Mouse (Mus musculus) neural tube, embryonic 15.5 days (tissue): ENCODE measurements around the gene Ctla4. TPM values are rescaled to one million over a fixed set of nuclear protein-coding genes. Genes with fewer than 3 reads are reported as not detected.
A peak's percentile ranks its signal among the peaks of the same experiment; 100 is the strongest.

ENCODE experiments used
- ATAC-seq: fragments of 200-750 bp; cut with Nextera tagmentation; 2 replicates; pipeline ENCODE4 v1.8.0; 2017; ENCODE audit warnings: mild to moderate bottlenecking, moderate TSS enrichment, moderate library complexity; ENCODE audit not compliant: low FRiP score
- H3K27ac ChIP-seq: fragments of 300-500 bp; sonication (generic); replicated peaks from 2 replicates; pipeline ENCODE4 v1.5.1; 2015; ENCODE audit warnings: mild to moderate bottlenecking, inconsistent platforms
- H3K27me3 ChIP-seq: fragments of 300-500 bp; sonication (generic); replicated peaks from 2 replicates; pipeline ENCODE4 v1.6.1; 2015; ENCODE audit warnings: inconsistent platforms
- H3K36me3 ChIP-seq: fragments of 300-500 bp; sonication (generic); 2 replicates; pipeline ENCODE4 v1.6.1; 2015; ENCODE audit warnings: inconsistent platforms
- H3K4me1 ChIP-seq: fragments of 300-500 bp; sonication (generic); 2 replicates; pipeline ENCODE4 v1.6.1; 2015; ENCODE audit warnings: inconsistent platforms
- H3K4me2 ChIP-seq: fragments of 300-500 bp; sonication (generic); 2 replicates; pipeline ENCODE4 v1.6.1; 2015; ENCODE audit warnings: inconsistent platforms, mild to moderate bottlenecking, moderate library complexity
- H3K4me3 ChIP-seq: fragments of 300-500 bp; sonication (generic); replicated peaks from 2 replicates; pipeline ENCODE4 v1.5.1; 2015; ENCODE audit warnings: mild to moderate bottlenecking, inconsistent platforms
- H3K9ac ChIP-seq: fragments of 300-500 bp; sonication (generic); replicated peaks from 2 replicates; pipeline ENCODE4 v1.6.1; 2015; ENCODE audit warnings: mild to moderate bottlenecking, inconsistent platforms
- H3K9me3 ChIP-seq: fragments of 300-500 bp; sonication (generic); replicated peaks from 2 replicates; pipeline ENCODE4 v1.6.1; 2016; ENCODE audit warnings: inconsistent platforms
- WGBS: fragments of 180-500 bp; shearing (Covaris S2); methylation state at CpG from one replicate; pipeline ENCODE4 v1.1.7; 2015; ENCODE audit warnings: mixed read lengths; 5-methylcytosine and 5-hydroxymethylcytosine counted together
- polyA plus RNA-seq: library from polyadenylated mRNA; unstranded; fragments of >200 nt; fragmentation: Nextera tagmentation; extraction: Ambion mirVana; gene quantifications from 2 replicates; pipeline ENCODE4 v1.2.1, GENCODE M21; 2015

Gene Ctla4
- polyA plus RNA-seq, 1 experiment from 2014 or later = not detected

DNA sequence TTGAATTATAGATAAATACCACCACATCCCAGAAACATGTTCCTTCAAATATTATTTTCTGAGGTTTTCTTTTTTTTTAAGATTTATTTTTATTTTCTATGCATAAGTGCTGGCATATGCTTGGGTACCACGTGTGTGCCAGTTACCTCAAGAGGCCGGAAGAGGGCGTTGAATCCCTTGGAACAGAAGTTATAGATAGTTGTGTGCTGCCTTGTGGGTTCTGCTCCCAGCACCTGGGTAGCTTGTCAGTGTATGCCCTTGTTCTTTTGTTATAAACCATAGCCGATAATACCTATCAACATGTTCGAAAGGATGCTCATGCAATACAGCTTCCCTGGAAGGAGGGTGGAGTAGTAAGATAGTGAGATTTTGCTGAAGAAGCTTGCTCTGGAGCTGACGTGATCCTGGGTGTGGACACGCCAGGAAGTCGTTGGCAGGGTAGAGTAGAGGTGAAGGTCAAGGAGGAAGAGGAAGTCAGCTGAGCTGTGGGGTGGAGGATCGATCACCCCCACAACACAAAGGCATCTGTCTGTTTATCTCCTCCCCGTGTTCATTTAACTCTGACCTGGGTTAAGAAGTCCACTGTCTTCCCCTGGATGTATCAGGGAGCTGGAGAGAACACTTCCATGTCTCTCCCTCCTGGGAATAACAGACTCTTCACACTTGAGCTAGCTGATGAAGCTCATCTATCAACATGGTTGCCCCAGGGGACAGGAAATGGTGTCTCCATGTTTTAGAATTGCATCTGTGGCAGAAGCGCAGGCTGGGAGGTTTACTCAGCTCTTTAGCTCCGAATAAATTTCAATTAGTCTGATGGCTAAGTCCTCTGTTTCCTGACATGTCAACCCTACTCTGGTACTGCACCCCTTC lies 29.2 kb upstream of the Ctla4 start:
- Histone ChIP-seq H3K36me3 (no peaks in the 10 kb centered on the region), H3K9me3 (no peaks in the 10 kb centered on the region), H3K9ac (no peak overlapping the region), H3K27ac (no peak overlapping the region), H3K4me3 (no peak overlapping the region), H3K4me2 (no peak overlapping the region), H3K4me1 (peaks cover 20% of the 10 kb centered on the region), H3K27me3 (no peaks in the 10 kb centered on the region)
- ATAC-seq = no peak
- 75% methylated on average over 12 of the region's 12 CpGs for WGBS

- WGBS = 77% methylated on average over 3 of the region's 3 CpGs
Observed at GRCm38 (mm10) chr1:60859159-60859558, 27.6 kb upstream of the Ctla4 start.

GRCm38 (mm10) chr1:60859842-60860241 lies 27.0 kb upstream of the Ctla4 start:
- ATAC-seq = no peak
- Histone ChIP-seq H3K27me3 (no peaks in the 10 kb centered on the region), H3K4me3 (no peak overlapping the region), H3K9ac (no peak overlapping the region), H3K9me3 (no peaks in the 10 kb centered on the region), H3K36me3 (no peaks in the 10 kb centered on the region), H3K4me2 (no peak overlapping the region), H3K4me1 (peaks cover 24% of the 10 kb centered on the region), H3K27ac (no peak overlapping the region)
- WGBS = 86% methylated on average over 3 of the region's 3 CpGs

More at GRCm38 (mm10) chr1:60859159-60859558, 27.6 kb upstream of the Ctla4 start:
- Histone ChIP-seq H3K9ac (no peak overlapping the region), H3K4me2 (no peak overlapping the region), H3K27me3 (no peaks in the 10 kb centered on the region), H3K4me3 (no peak overlapping the region), H3K4me1 (peaks cover 24% of the 10 kb centered on the region), H3K36me3 (no peaks in the 10 kb centered on the region), H3K9me3 (no peaks in the 10 kb centered on the region), H3K27ac (no peak overlapping the region)
- ATAC-seq = no peak

DNA sequence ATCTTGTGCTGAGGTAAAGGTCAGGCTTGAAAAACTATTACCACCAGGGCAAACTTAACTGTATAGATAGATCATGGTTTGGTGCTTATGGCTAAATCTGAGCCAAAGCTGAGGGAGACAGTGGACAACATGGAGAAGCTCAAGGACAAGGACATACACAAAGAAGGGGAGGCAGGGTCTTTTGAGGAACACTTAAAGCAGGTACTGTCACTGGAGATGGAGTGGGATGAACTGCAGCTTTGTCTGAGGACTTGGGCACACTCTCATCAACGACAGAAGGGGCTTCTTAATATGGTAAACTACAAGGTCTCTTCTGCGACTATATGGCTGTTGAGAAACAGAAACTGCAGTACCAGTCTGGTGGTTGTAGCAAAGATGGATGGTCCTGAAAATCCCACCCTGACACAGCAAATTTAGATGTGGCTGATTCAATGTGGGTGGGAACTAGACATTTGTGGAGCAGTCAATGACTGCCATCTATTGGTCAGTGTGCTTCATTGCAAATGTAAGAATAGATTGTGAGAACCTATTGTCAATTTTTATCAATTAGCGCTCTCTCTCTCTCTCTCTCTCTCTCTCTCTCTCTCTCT lies 26.3 kb upstream of the Ctla4 start:
- Histone ChIP-seq H3K4me2 (peak overlapping the region; percentile 58), H3K4me3 (peak overlapping the region; percentile 34), H3K27me3 (no peaks in the 10 kb centered on the region), H3K36me3 (no peaks in the 10 kb centered on the region), H3K4me1 (peaks cover 24% of the 10 kb centered on the region), H3K27ac (peak overlapping the region; percentile 84), H3K9me3 (no peaks in the 10 kb centered on the region), H3K9ac (peak overlapping the region; percentile 60)
- ATAC-seq = peak; percentile 88
- WGBS = 4% methylated on average over 3 of the region's 3 CpGs

- H3K27me3 ChIP-seq = no peaks in the 10 kb centered on the region
- 13% methylated on average over 5 of the region's 5 CpGs for WGBS
- no peaks in the 10 kb centered on the region for H3K36me3 ChIP-seq
- H3K9me3 ChIP-seq = no peaks in the 10 kb centered on the region
- H3K4me2 ChIP-seq = peak overlapping the region; percentile 58
- peak overlapping the region; percentile 60 for H3K9ac ChIP-seq
- peaks cover 24% of the 10 kb centered on the region for H3K4me1 ChIP-seq
- H3K27ac ChIP-seq = peak overlapping the region; percentile 84
- peak overlapping the region; percentile 34 for H3K4me3 ChIP-seq
- ATAC-seq = peak; percentile 76
Observed at GRCm38 (mm10) chr1:60860955-60861354, 25.8 kb upstream of the Ctla4 start.

DNA sequence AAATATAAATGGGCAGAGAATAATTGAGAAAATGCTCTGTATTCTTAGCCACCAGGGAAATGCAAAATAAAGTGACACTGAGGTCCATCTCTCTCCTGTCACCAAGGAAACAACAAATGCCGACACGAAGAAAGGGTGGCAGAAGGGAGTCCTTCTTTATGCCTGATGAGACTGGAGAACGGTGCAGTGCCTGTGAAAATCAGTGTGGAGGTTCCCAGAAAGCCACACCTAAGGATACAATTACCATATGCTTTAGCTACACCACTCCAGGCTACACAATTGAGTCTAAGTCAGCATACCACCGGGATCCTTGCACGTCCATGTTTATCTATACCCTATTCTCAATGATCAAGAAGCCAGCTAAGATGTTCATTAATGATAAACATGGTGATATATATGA lies 25.4 kb upstream of the Ctla4 start:
- Histone ChIP-seq H3K4me2 (peak overlapping the region; percentile 58), H3K36me3 (no peaks in the 10 kb centered on the region), H3K4me1 (peaks cover 24% of the 10 kb centered on the region), H3K27ac (peak overlapping the region; percentile 84), H3K4me3 (peak overlapping the region; percentile 34), H3K27me3 (no peaks in the 10 kb centered on the region), H3K9ac (peak overlapping the region; percentile 60), H3K9me3 (no peaks in the 10 kb centered on the region)
- 29% methylated on average over 5 of the region's 5 CpGs for WGBS
- peak; percentile 69; the same call in 1 of the 2 replicates for ATAC-seq

GRCm38 (mm10) chr1:60862510-60862909 lies 24.3 kb upstream of the Ctla4 start:
- H3K36me3 ChIP-seq = no peaks in the 10 kb centered on the region
- H3K4me3 ChIP-seq = no peak overlapping the region
- no peaks in the 10 kb centered on the region for H3K27me3 ChIP-seq
- H3K27ac ChIP-seq = 0 out of 2 replicates have a peak overlapping the region, but pooled peaks have one; percentile 37
- no peak overlapping the region for H3K4me2 ChIP-seq
- H3K9ac ChIP-seq = no peak overlapping the region
- H3K4me1 ChIP-seq = peaks cover 24% of the 10 kb centered on the region
- no peak for ATAC-seq
- 71% methylated on average over 3 of the region's 3 CpGs for WGBS
- no peaks in the 10 kb centered on the region for H3K9me3 ChIP-seq

DNA sequence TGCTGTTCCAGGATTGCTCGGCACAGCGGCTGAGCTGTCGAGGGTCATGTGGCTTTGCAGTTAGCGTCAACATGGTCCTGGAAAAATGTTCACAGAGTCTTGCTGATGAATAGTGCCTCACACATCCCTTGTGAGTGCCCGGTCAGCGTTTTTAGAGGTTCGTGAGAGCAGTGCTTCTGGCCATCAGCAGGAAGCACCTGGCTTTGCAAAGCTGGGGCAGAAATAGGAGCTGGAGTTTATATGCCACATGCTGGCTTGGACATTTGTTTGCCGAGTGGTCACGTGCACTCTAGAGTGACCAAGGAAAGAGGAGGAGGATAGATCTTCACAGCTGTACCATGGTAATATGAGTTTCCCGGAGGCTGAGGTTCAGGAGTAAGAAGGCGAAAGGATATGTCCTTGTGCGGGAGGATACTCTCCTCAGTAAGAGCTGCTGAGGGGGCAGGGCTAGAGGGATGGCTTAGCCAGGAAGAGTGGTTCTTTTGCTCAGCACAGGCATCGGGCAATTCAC lies 23.8 kb upstream of the Ctla4 start:
- Histone ChIP-seq H3K27me3 (no peaks in the 10 kb centered on the region), H3K27ac (0 out of 2 replicates have a peak overlapping the region, but pooled peaks have one; percentile 37), H3K36me3 (no peaks in the 10 kb centered on the region), H3K4me3 (no peak overlapping the region), H3K9ac (no peak overlapping the region), H3K9me3 (no peaks in the 10 kb centered on the region), H3K4me1 (peaks cover 19% of the 10 kb centered on the region), H3K4me2 (no peak overlapping the region)
- ATAC-seq = no peak
- WGBS = 55% methylated on average over 13 of the region's 13 CpGs

GRCm38 (mm10) chr1:60863701-60864100 lies 23.1 kb upstream of the Ctla4 start:
- Histone ChIP-seq H3K9ac (no peak overlapping the region), H3K4me2 (no peak overlapping the region), H3K27ac (no peak overlapping the region; the same call in 1 of the 2 replicates), H3K27me3 (no peaks in the 10 kb centered on the region), H3K9me3 (no peaks in the 10 kb centered on the region), H3K36me3 (no peaks in the 10 kb centered on the region), H3K4me1 (peaks cover 19% of the 10 kb centered on the region), H3K4me3 (no peak overlapping the region)
- WGBS = 77% methylated on average over 3 of the region's 3 CpGs
- ATAC-seq = no peak

DNA sequence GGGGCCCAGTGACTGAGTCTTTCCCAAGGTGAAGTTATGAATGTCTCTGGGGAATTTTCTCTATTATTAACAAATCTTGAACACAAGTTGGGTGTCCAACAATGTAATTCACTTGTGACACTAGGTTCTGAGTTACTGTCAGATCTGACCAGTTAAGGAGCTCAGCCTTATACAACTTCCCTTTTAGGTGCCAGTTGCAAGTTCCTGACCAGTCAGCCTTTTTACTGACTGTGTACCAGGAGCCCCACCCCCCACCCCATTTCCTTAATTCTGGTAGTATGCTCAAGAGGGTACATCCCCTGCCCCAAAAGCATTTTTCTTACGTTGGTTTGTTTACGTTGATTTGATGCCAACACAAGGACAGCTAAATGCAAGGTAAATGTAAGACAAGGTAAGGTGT lies 21.6 kb upstream of the Ctla4 start:
- ATAC-seq = no peak

DNA sequence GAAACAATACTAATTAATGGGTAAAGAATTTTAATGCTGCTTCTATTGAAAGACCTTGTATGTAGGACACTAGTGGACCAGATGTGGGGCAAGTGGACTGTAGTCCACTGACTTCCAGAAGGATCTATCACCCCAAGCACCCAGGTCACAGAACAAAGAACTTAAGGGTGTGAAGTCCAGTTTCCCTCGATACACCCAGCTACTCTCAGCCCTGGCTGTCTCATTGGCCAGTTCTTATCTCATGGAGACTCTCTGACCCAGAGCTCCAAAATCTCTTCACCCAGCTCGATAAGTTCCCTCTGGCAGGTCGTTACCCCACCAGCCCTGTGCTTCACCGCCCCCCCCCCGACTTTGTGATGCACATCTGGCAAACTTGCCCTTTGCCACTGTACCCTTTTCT lies 20.8 kb upstream of the Ctla4 start:
- H3K27me3 ChIP-seq = no peaks in the 10 kb centered on the region
- no peaks in the 10 kb centered on the region for H3K9me3 ChIP-seq
- no peaks in the 10 kb centered on the region for H3K36me3 ChIP-seq
- no peak overlapping the region for H3K4me3 ChIP-seq
- H3K4me2 ChIP-seq = no peak overlapping the region
- H3K9ac ChIP-seq = no peak overlapping the region
- 83% methylated on average over 5 of the region's 5 CpGs for WGBS
- H3K27ac ChIP-seq = no peak overlapping the region
- no peak for ATAC-seq
- H3K4me1 ChIP-seq = peaks cover 13% of the 10 kb centered on the region

More for the DNA sequence above, 21.6 kb upstream of the Ctla4 start:
- peaks cover 19% of the 10 kb centered on the region for H3K4me1 ChIP-seq
- no peak overlapping the region for H3K27ac ChIP-seq
- no peak overlapping the region for H3K4me3 ChIP-seq
- 88% methylated on average over 2 of the region's 2 CpGs for WGBS
- no peaks in the 10 kb centered on the region for H3K27me3 ChIP-seq
- no peak overlapping the region for H3K9ac ChIP-seq
- no peaks in the 10 kb centered on the region for H3K9me3 ChIP-seq
- H3K36me3 ChIP-seq = no peaks in the 10 kb centered on the region
- H3K4me2 ChIP-seq = no peak overlapping the region
